8 mouse cellular contexts compared by ENCODE assay signal in the genomic region with DNA sequence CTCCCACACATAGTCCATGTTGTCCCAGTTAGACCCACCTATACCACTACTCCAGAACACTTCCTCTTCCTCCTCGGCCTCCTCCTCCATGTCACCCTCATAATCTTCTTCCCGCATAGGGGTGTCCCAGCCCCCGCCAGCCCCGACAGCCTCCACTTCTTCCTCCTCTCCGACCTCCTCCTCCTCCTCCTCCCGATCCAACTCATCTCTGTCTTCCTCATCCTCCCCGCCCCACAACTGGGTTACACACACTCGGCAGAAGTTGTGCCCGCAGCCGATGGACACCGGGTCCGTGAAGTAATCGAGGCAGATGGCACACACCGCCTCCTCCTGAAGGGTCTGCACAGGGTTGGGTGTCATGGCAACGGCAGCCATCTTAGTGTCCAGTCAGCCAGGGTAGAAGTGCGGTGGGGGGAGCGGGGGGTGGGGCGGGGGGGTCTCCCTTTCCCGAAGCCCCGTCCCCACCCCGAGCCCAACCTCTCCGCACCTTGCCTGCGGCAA. TPM values are rescaled to one million over a fixed set of nuclear protein-coding genes. Genes with fewer than 3 reads are reported as not detected.
DNase-seq lines count a peak whose midpoint lies in the region; ATAC-seq and TF ChIP-seq lines count a peak whose summit lies in the region.

No protein-coding gene starts in this region.

- peak; percentile 39 to 42 for DNase-seq in layer of hippocampus, adult 2 months (ENCODE audit: low spot score in 2 of 2)
- DNase-seq in layer of hippocampus, adult 9-10 months (ENCODE audit: low spot score), result no peak
- DNase-seq in cerebellum, adult 11-12 months, result peak; percentile 84
- peak; percentile 38 for DNase-seq in kidney, adult 18-20 months
- peak; percentile 31 for DNase-seq in liver, embryonic 13.5 days
- DNase-seq in testis, postnatal 14 days (ENCODE audit: low spot score), result peak; percentile 77

- peaks cover 52% of the 10 kb centered on the region for H3K4me1 ChIP-seq in liver, embryonic 13.5 days (replicated peaks)

- no peak for TF ChIP-seq CTCF in layer of hippocampus, adult 2 months (conservative IDR thresholded peaks at IDR 0.05)

- TF ChIP-seq POLR2A in myocyte (IDR thresholded peaks at IDR 0.05; ENCODE audit: insufficient read length, low read depth), result no peak

- peak; percentile 47 for ATAC-seq in granulocyte monocyte progenitor cell, adult 5-6 weeks (replicated peaks; ENCODE audit: poor library complexity, severe bottlenecking)
- ATAC-seq in liver, embryonic 13.5 days (ENCODE audit: low read depth), result peak; percentile 1; the same call in 1 of the 2 replicates

- no peaks in the 10 kb centered on the region for H3K27me3 ChIP-seq in liver, embryonic 13.5 days
- no peaks in the 10 kb centered on the region for H3K27me3 ChIP-seq in myocyte (ENCODE audit: control insufficient read depth, insufficient read depth, insufficient read length)

- H3K36me3 ChIP-seq in liver, embryonic 13.5 days, result peaks cover 27% of the 10 kb centered on the region
- H3K36me3 ChIP-seq in myocyte (ENCODE audit: control insufficient read depth, insufficient read depth), result peaks cover 8% of the 10 kb centered on the region

- peak overlapping the region; percentile 91 for H3K4me2 ChIP-seq in liver, embryonic 13.5 days
- H3K4me2 ChIP-seq in myocyte (ENCODE audit: low read depth), result peak overlapping the region; percentile 72

- WGBS in liver, embryonic 13.5 days (ENCODE audit: insufficient replicate concordance), result 1% methylated on average over 23 of the region's 23 CpGs

- H3ac ChIP-seq in myocyte (ENCODE audit: control insufficient read depth, insufficient read length), result peak overlapping the region; percentile 74

- peaks cover 36% of the 10 kb centered on the region for H3K79me2 ChIP-seq in myocyte (ENCODE audit: control insufficient read depth, insufficient read depth)

- peak overlapping the region; percentile 86 for H3K9ac ChIP-seq in liver, embryonic 13.5 days

- H3K4me3 ChIP-seq in layer of hippocampus, adult 2 months, result peak overlapping the region; percentile 62
- H3K4me3 ChIP-seq in liver, embryonic 13.5 days (replicated peaks), result peak overlapping the region; percentile 86
- peak overlapping the region; percentile 79 for H3K4me3 ChIP-seq in myocyte

- no peaks in the 10 kb centered on the region for H3K9me3 ChIP-seq in liver, embryonic 13.5 days (replicated peaks)

- peak overlapping the region; percentile 100 for H3K27ac ChIP-seq in layer of hippocampus, adult 2 months
- H3K27ac ChIP-seq in liver, embryonic 13.5 days, result peak overlapping the region; percentile 95

TF ChIP-seq in myocyte, 11 proteins besides CTCF, POLR2A, EP300 and RAD21:
- TF ChIP-seq CEBPB (IDR thresholded peaks at IDR 0.05; ENCODE audit: insufficient read depth, poor library complexity, severe bottlenecking) (no peak), E2F4 (IDR thresholded peaks at IDR 0.05; ENCODE audit: insufficient read depth) (no peak), REST (IDR thresholded peaks at IDR 0.05; ENCODE audit: insufficient read depth, insufficient read length) (no peak), TCF3 (IDR thresholded peaks at IDR 0.05; ENCODE audit: insufficient read length, low read depth) (no peak), USF1 (IDR thresholded peaks at IDR 0.05; ENCODE audit: low read depth) (no peak), SRF (IDR thresholded peaks at IDR 0.05; ENCODE audit: control insufficient read depth, insufficient read length, low read depth) (no peak), TCF12 (IDR thresholded peaks at IDR 0.05; ENCODE audit: insufficient read depth, poor library complexity, severe bottlenecking) (no peak), MYOG (IDR thresholded peaks at IDR 0.05; ENCODE audit: control insufficient read depth in 1 of 3, insufficient read depth in 1 of 3, insufficient read length in 2 of 3, low read depth in 2 of 3) (no peak), POLR2AphosphoS2 (IDR thresholded peaks at IDR 0.05; ENCODE audit: insufficient read length, low read depth) (no peak), MYOD1 (IDR thresholded peaks at IDR 0.05; ENCODE audit: control insufficient read depth in 1 of 3, insufficient read length in 2 of 3, low read depth in 2 of 3) (no peak), MAX (IDR thresholded peaks at IDR 0.05; ENCODE audit: low read depth) (no peak)

RNA-seq across cellular contexts. Expression of gene Trim41, which starts 0.8 kb away (rescaled TPM):
- 10 to 100 TPM; 56.8 to 61.5 TPM for total RNA-seq in layer of hippocampus, adult 2 months (2021)
- 17.1 and 24.2 TPM in 2 replicates for total RNA-seq in granulocyte monocyte progenitor cell, adult 5-6 weeks (2014; fragmentation: Nextera tagmentation)
- total RNA-seq in granulocyte monocyte progenitor cell, adult 5-6 weeks (2017), result 39.4 and 50.8 TPM in 2 replicates
- 1.7 and 2.4 TPM in 2 replicates for polyA plus RNA-seq in liver, embryonic 13.5 days (2015; fragmentation: Nextera tagmentation; extraction: Ambion mirVana)
- 31.3 TPM for polyA plus RNA-seq in myocyte (2012; fragmentation: generic; extraction: Trizol)

RNA-seq across cellular contexts. Expression of gene Trim7, which starts 9.6 kb away (rescaled TPM):
- total RNA-seq in layer of hippocampus, adult 2 months (2021), result 1 to 10 TPM; 2.6 to 2.8 TPM
- total RNA-seq in granulocyte monocyte progenitor cell, adult 5-6 weeks (2014; fragmentation: Nextera tagmentation), result not detected in 2 replicates
- total RNA-seq in granulocyte monocyte progenitor cell, adult 5-6 weeks (2017), result 0.30 and 0.41 TPM in 2 replicates
- polyA plus RNA-seq in liver, embryonic 13.5 days (2015; fragmentation: Nextera tagmentation; extraction: Ambion mirVana), result 0.06 and 0.09 TPM in 2 replicates
- 5.4 TPM for polyA plus RNA-seq in myocyte (2012; fragmentation: generic; extraction: Trizol)

RNA-seq across cellular contexts. Expression of gene Gm12184, which starts 10.1 kb away (rescaled TPM):
- total RNA-seq in layer of hippocampus, adult 2 months (2021), result 1 to 10 TPM in 1 of 2 experiments, under 1 TPM in 1; 0.79 to 1.3 TPM
- total RNA-seq in granulocyte monocyte progenitor cell, adult 5-6 weeks (2014; fragmentation: Nextera tagmentation), result 2.9 and 10.5 TPM in 2 replicates
- 14.2 and 35.9 TPM in 2 replicates for total RNA-seq in granulocyte monocyte progenitor cell, adult 5-6 weeks (2017)
- 1.2 and 1.7 TPM in 2 replicates for polyA plus RNA-seq in liver, embryonic 13.5 days (2015; fragmentation: Nextera tagmentation; extraction: Ambion mirVana)
- polyA plus RNA-seq in myocyte (2012; fragmentation: generic; extraction: Trizol), result 13.2 TPM

RNA-seq across cellular contexts. Expression of gene Rack1, which starts 16.2 kb away (rescaled TPM):
- 100 to 1,000 TPM; 226 to 240 TPM for total RNA-seq in layer of hippocampus, adult 2 months (2021)
- 2,229 and 2,435 TPM in 2 replicates for total RNA-seq in granulocyte monocyte progenitor cell, adult 5-6 weeks (2014; fragmentation: Nextera tagmentation)
- 1,577 and 1,773 TPM in 2 replicates for total RNA-seq in granulocyte monocyte progenitor cell, adult 5-6 weeks (2017)
- 688 and 710 TPM in 2 replicates for polyA plus RNA-seq in liver, embryonic 13.5 days (2015; fragmentation: Nextera tagmentation; extraction: Ambion mirVana)
- polyA plus RNA-seq in myocyte (2012; fragmentation: generic; extraction: Trizol), result 2,993 TPM

RNA-seq across cellular contexts. Expression of gene Irgm1, which starts 55.2 kb away (rescaled TPM):
- 1 to 10 TPM; 3.6 to 4.3 TPM for total RNA-seq in layer of hippocampus, adult 2 months (2021)
- total RNA-seq in granulocyte monocyte progenitor cell, adult 5-6 weeks (2014; fragmentation: Nextera tagmentation), result 27.7 and 45.0 TPM in 2 replicates
- 22.1 and 23.6 TPM in 2 replicates for total RNA-seq in granulocyte monocyte progenitor cell, adult 5-6 weeks (2017)
- 17.0 and 19.8 TPM in 2 replicates for polyA plus RNA-seq in liver, embryonic 13.5 days (2015; fragmentation: Nextera tagmentation; extraction: Ambion mirVana)
- 6.9 TPM for polyA plus RNA-seq in myocyte (2012; fragmentation: generic; extraction: Trizol)
